Mouse (Mus musculus) erythroblast, embryonic 14.5 days (primary cell): ENCODE measurements around the gene Ccdc13.

Experiments used
- GATA1 ChIP-seq: IDR thresholded peaks from 2 replicates; pipeline ENCODE4 v1.6.1; 2012; ENCODE audit warnings: low read length, inconsistent platforms, mixed read lengths
- TAL1 ChIP-seq: IDR thresholded peaks from 3 replicates; pipeline ENCODE4 v1.6.1; 2012; ENCODE audit warnings: low read length, inconsistent platforms, mixed read lengths

DNA sequence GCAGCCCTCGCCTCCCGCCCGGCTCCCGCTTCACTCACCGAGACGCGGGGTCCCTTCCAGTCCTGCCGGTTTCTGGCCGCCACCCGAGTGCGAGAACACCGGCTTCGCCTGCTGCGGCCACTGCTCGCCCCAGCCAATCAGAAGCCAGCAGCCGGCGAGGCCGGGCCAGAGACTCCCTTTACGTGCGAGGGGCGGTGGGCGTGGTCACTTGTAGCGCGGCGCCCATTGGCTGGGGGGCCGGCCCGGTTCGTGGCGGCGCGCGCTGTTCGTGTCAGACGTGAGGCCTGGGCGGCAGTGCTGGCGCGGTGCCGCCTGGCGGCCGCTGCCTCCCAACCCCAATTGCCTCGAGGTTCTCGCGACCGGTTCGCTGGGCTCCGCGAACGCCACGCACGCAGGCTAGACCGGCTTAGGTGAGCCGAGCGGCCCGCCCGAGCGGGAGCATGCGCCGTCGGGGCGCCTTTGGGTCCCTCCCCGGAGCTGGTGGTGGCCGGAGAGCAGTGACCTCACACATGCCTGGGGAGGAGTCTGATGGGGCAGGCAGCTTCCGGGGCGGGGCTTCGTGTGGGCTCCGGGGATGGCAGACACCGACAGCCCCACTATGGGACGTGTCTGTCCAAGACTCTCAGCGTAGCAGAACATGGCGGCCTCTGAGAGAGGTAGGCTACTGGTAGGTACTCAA lies 18.4 kb upstream of the Ccdc13 start:
- TF ChIP-seq TAL1 (no peak), GATA1 (no peak)
